Mouse (Mus musculus) forelimb bud, embryonic 11.5 days (tissue): ENCODE results near the gene Spo11.

Experiments used
- DNase-seq: peaks from one replicate; pipeline ENCODE4 v3.0.0-alpha.2; 2012; ENCODE audit warnings: low read depth, low spot score

Spo11 gene

GRCm38 (mm10) chr2:173030591-173031338, 53.3 kb downstream of the Spo11 start:
- DNase-seq: no peak

- no peak for DNase-seq
These were observed 56.0 kb downstream of the Spo11 start for GRCm38 (mm10) chr2:173033531-173033930.

GRCm38 (mm10) chr2:173034998-173035397, 57.5 kb downstream of the Spo11 start:
- DNase-seq: no peak

- DNase-seq: no peak
These were observed 58.2 kb downstream of the Spo11 start for GRCm38 (mm10) chr2:173035653-173036052.

- no peak for DNase-seq
These were observed 58.6 kb downstream of the Spo11 start for GRCm38 (mm10) chr2:173036055-173036454.

GRCm38 (mm10) chr2:173036611-173037010, 59.1 kb downstream of the Spo11 start:
- no peak for DNase-seq

GRCm38 (mm10) chr2:173037347-173037746, 59.8 kb downstream of the Spo11 start:
- no peak for DNase-seq

GRCm38 (mm10) chr2:173037827-173038607, 60.5 kb downstream of the Spo11 start:
- no peak for DNase-seq

GRCm38 (mm10) chr2:173039041-173039440, 61.5 kb downstream of the Spo11 start:
- no peak for DNase-seq

- DNase-seq: no peak
These were observed 63.3 kb downstream of the Spo11 start for GRCm38 (mm10) chr2:173040803-173041202.

GRCm38 (mm10) chr2:173041242-173041641, 63.7 kb downstream of the Spo11 start:
- DNase-seq: no peak

GRCm38 (mm10) chr2:173041893-173042292, 64.4 kb downstream of the Spo11 start:
- DNase-seq: no peak

- DNase-seq: no peak
These were observed 65.1 kb downstream of the Spo11 start for GRCm38 (mm10) chr2:173042504-173043162.
